Mouse (Mus musculus): ENCODE data around the gene Mpc1. TPM values are rescaled to one million over a fixed set of nuclear protein-coding genes. Genes with fewer than 3 reads are reported as not detected.

The Mpc1 gene
- polyA plus RNA-seq, 1 experiment, result 141 TPM

- no peak for TF ChIP-seq POLR2A (IDR thresholded peaks at IDR 0.05; ENCODE audit: borderline replicate concordance, extremely low read depth, insufficient read depth, insufficient read length, poor library complexity, severe bottlenecking)
- no peak for TF ChIP-seq CTCF (IDR thresholded peaks at IDR 0.05; ENCODE audit: borderline replicate concordance, extremely low read depth, insufficient read depth, insufficient read length)
- DNase-seq (ENCODE audit: low read depth), result no peak
These were observed 31.0 kb upstream of the Mpc1 start for GRCm38 (mm10) chr17:8251704-8252103.

GRCm38 (mm10) chr17:8254268-8254667 lies 28.4 kb upstream of the Mpc1 start:
- DNase-seq (ENCODE audit: low read depth), result no peak
- TF ChIP-seq POLR2A (IDR thresholded peaks at IDR 0.05; ENCODE audit: borderline replicate concordance, extremely low read depth, insufficient read depth, insufficient read length, poor library complexity, severe bottlenecking) (no peak), CTCF (IDR thresholded peaks at IDR 0.05; ENCODE audit: borderline replicate concordance, extremely low read depth, insufficient read depth, insufficient read length) (no peak)

- TF ChIP-seq CTCF (IDR thresholded peaks at IDR 0.05; ENCODE audit: borderline replicate concordance, extremely low read depth, insufficient read depth, insufficient read length) (no peak), POLR2A (IDR thresholded peaks at IDR 0.05; ENCODE audit: borderline replicate concordance, extremely low read depth, insufficient read depth, insufficient read length, poor library complexity, severe bottlenecking) (no peak)
- DNase-seq (ENCODE audit: low read depth), result no peak
These were observed 27.8 kb upstream of the Mpc1 start for GRCm38 (mm10) chr17:8254914-8255313.

GRCm38 (mm10) chr17:8255583-8255982 lies 27.1 kb upstream of the Mpc1 start:
- DNase-seq (ENCODE audit: low read depth), result no peak
- TF ChIP-seq POLR2A (IDR thresholded peaks at IDR 0.05; ENCODE audit: borderline replicate concordance, extremely low read depth, insufficient read depth, insufficient read length, poor library complexity, severe bottlenecking) (no peak), CTCF (IDR thresholded peaks at IDR 0.05; ENCODE audit: borderline replicate concordance, extremely low read depth, insufficient read depth, insufficient read length) (no peak)

- TF ChIP-seq POLR2A (IDR thresholded peaks at IDR 0.05; ENCODE audit: borderline replicate concordance, extremely low read depth, insufficient read depth, insufficient read length, poor library complexity, severe bottlenecking) (no peak), CTCF (IDR thresholded peaks at IDR 0.05; ENCODE audit: borderline replicate concordance, extremely low read depth, insufficient read depth, insufficient read length) (no peak)
- DNase-seq (ENCODE audit: low read depth), result no peak
These were observed 25.7 kb upstream of the Mpc1 start for GRCm38 (mm10) chr17:8256982-8257381.

- DNase-seq (ENCODE audit: low read depth), result peak; percentile 86
- peak; percentile 77; the same call in 1 of the 2 replicates for TF ChIP-seq CTCF (IDR thresholded peaks at IDR 0.05; ENCODE audit: borderline replicate concordance, extremely low read depth, insufficient read depth, insufficient read length)
These were observed 18.1 kb upstream of the Mpc1 start for GRCm38 (mm10) chr17:8264638-8265037.

GRCm38 (mm10) chr17:8272054-8272749 lies 10.5 kb upstream of the Mpc1 start:
- TF ChIP-seq POLR2A (IDR thresholded peaks at IDR 0.05; ENCODE audit: borderline replicate concordance, extremely low read depth, insufficient read depth, insufficient read length, poor library complexity, severe bottlenecking), result no peak
- no peak for TF ChIP-seq CTCF (IDR thresholded peaks at IDR 0.05; ENCODE audit: borderline replicate concordance, extremely low read depth, insufficient read depth, insufficient read length)
- no peak for DNase-seq (ENCODE audit: low read depth)

GRCm38 (mm10) chr17:8272951-8273350 lies 9.8 kb upstream of the Mpc1 start:
- TF ChIP-seq POLR2A (IDR thresholded peaks at IDR 0.05; ENCODE audit: borderline replicate concordance, extremely low read depth, insufficient read depth, insufficient read length, poor library complexity, severe bottlenecking) (no peak), CTCF (IDR thresholded peaks at IDR 0.05; ENCODE audit: borderline replicate concordance, extremely low read depth, insufficient read depth, insufficient read length) (no peak)
- no peak for DNase-seq (ENCODE audit: low read depth)

- TF ChIP-seq POLR2A (IDR thresholded peaks at IDR 0.05; ENCODE audit: borderline replicate concordance, extremely low read depth, insufficient read depth, insufficient read length, poor library complexity, severe bottlenecking) (no peak), CTCF (IDR thresholded peaks at IDR 0.05; ENCODE audit: borderline replicate concordance, extremely low read depth, insufficient read depth, insufficient read length) (no peak)
- no peak for DNase-seq (ENCODE audit: low read depth)
These were observed 6.6 kb upstream of the Mpc1 start for GRCm38 (mm10) chr17:8276071-8276470.

- no peak for TF ChIP-seq CTCF (IDR thresholded peaks at IDR 0.05; ENCODE audit: borderline replicate concordance, extremely low read depth, insufficient read depth, insufficient read length)
- DNase-seq (ENCODE audit: low read depth), result no peak
These were observed 6.0 kb upstream of the Mpc1 start for GRCm38 (mm10) chr17:8276680-8277079.

GRCm38 (mm10) chr17:8277266-8277665 lies 5.4 kb upstream of the Mpc1 start:
- no peak for DNase-seq (ENCODE audit: low read depth)
- no peak for TF ChIP-seq POLR2A (IDR thresholded peaks at IDR 0.05; ENCODE audit: borderline replicate concordance, extremely low read depth, insufficient read depth, insufficient read length, poor library complexity, severe bottlenecking)
- no peak for TF ChIP-seq CTCF (IDR thresholded peaks at IDR 0.05; ENCODE audit: borderline replicate concordance, extremely low read depth, insufficient read depth, insufficient read length)

GRCm38 (mm10) chr17:8278356-8278755 lies 4.3 kb upstream of the Mpc1 start:
- DNase-seq (ENCODE audit: low read depth), result no peak
- TF ChIP-seq CTCF (IDR thresholded peaks at IDR 0.05; ENCODE audit: borderline replicate concordance, extremely low read depth, insufficient read depth, insufficient read length) (no peak), POLR2A (IDR thresholded peaks at IDR 0.05; ENCODE audit: borderline replicate concordance, extremely low read depth, insufficient read depth, insufficient read length, poor library complexity, severe bottlenecking) (no peak)
